Mouse (Mus musculus): Measurements from ENCODE around the gene Ptpn5.

GRCm38 (mm10) chr7:47157743-47158142 lies 24.3 kb upstream of the Ptpn5 start:
- TF ChIP-seq MAX (IDR thresholded peaks at IDR 0.05; ENCODE audit: low read depth) (no peak), POLR2A (IDR thresholded peaks at IDR 0.05; ENCODE audit: insufficient read length, low read depth) (no peak), MYOD1 (IDR thresholded peaks at IDR 0.05; ENCODE audit: control insufficient read depth in 1 of 3, insufficient read length in 2 of 3, low read depth in 2 of 3) (no peak), TCF12 (IDR thresholded peaks at IDR 0.05; ENCODE audit: insufficient read depth, poor library complexity, severe bottlenecking) (no peak), E2F4 (IDR thresholded peaks at IDR 0.05; ENCODE audit: insufficient read depth) (no peak), USF1 (IDR thresholded peaks at IDR 0.05; ENCODE audit: low read depth) (no peak)
